Mouse (Mus musculus): ENCODE measurements around the gene Uchl5. TPM values are rescaled to one million over a fixed set of nuclear protein-coding genes. Genes with fewer than 3 reads are reported as not detected.

Gene Uchl5
- polyA plus RNA-seq, 2 experiments, result 19.9 to 63.8 TPM

- H3K4me3 ChIP-seq (replicated peaks; ENCODE audit: low read length), result no peak overlapping the region
- 88% methylated on average over 10 of the region's 10 CpGs for WGBS
- H3K27me3 ChIP-seq (ENCODE audit: control insufficient read depth, insufficient read depth, low read length), result no peaks in the 10 kb centered on the region
- TF ChIP-seq POLR2A (IDR thresholded peaks at IDR 0.05; ENCODE audit: borderline replicate concordance, extremely low read depth, insufficient read depth, insufficient read length), result no peak
- H3K36me3 ChIP-seq (ENCODE audit: control insufficient read depth, insufficient read depth, low read length), result peaks cover 50% of the 10 kb centered on the region
- H3K9ac ChIP-seq (ENCODE audit: low read depth, low read length, severe bottlenecking), result no peak overlapping the region
- no peak overlapping the region for H3K4me2 ChIP-seq (replicated peaks; ENCODE audit: low read depth, low read length, severe bottlenecking)
- no peak for DNase-seq (ENCODE audit: low spot score)
- no peak overlapping the region for H3K27ac ChIP-seq (replicated peaks; ENCODE audit: low read depth, low read length)
- H3K4me1 ChIP-seq (ENCODE audit: control insufficient read depth, insufficient read depth, low read length), result no peaks in the 10 kb centered on the region
- ATAC-seq (ENCODE audit: low FRiP score, low read depth), result no peak
- no peaks in the 10 kb centered on the region for H3K9me3 ChIP-seq (ENCODE audit: control insufficient read depth, low read length)
These were observed 31.2 kb upstream of the Uchl5 start for GRCm38 (mm10) chr1:143745871-143746270.

- no peaks in the 10 kb centered on the region for H3K27me3 ChIP-seq (ENCODE audit: control insufficient read depth, insufficient read depth, low read length)
- no peak for TF ChIP-seq POLR2A (IDR thresholded peaks at IDR 0.05; ENCODE audit: borderline replicate concordance, extremely low read depth, insufficient read depth, insufficient read length)
- ATAC-seq (ENCODE audit: low FRiP score, low read depth), result no peak
- no peak overlapping the region for H3K9ac ChIP-seq (ENCODE audit: low read depth, low read length, severe bottlenecking)
- no peak overlapping the region for H3K4me3 ChIP-seq (replicated peaks; ENCODE audit: low read length)
- H3K36me3 ChIP-seq (ENCODE audit: control insufficient read depth, insufficient read depth, low read length), result peaks cover 63% of the 10 kb centered on the region
- WGBS, result 94% methylated on average over 8 of the region's 8 CpGs
- DNase-seq (ENCODE audit: low spot score), result no peak
- H3K9me3 ChIP-seq (ENCODE audit: control insufficient read depth, low read length), result no peaks in the 10 kb centered on the region
- H3K4me2 ChIP-seq (replicated peaks; ENCODE audit: low read depth, low read length, severe bottlenecking), result no peak overlapping the region
- H3K27ac ChIP-seq (replicated peaks; ENCODE audit: low read depth, low read length), result no peak overlapping the region
- no peaks in the 10 kb centered on the region for H3K4me1 ChIP-seq (ENCODE audit: control insufficient read depth, insufficient read depth, low read length)
These were observed 14.9 kb upstream of the Uchl5 start for GRCm38 (mm10) chr1:143762159-143762558.

- no peaks in the 10 kb centered on the region for H3K4me1 ChIP-seq (ENCODE audit: control insufficient read depth, insufficient read depth, low read length)
- TF ChIP-seq POLR2A (IDR thresholded peaks at IDR 0.05; ENCODE audit: borderline replicate concordance, extremely low read depth, insufficient read depth, insufficient read length), result no peak
- no peaks in the 10 kb centered on the region for H3K9me3 ChIP-seq (ENCODE audit: control insufficient read depth, low read length)
- H3K4me3 ChIP-seq (replicated peaks; ENCODE audit: low read length), result no peak overlapping the region
- H3K36me3 ChIP-seq (ENCODE audit: control insufficient read depth, insufficient read depth, low read length), result peaks cover 42% of the 10 kb centered on the region
- WGBS, result 78% methylated on average over 1 of the region's 1 CpGs
- no peak overlapping the region for H3K4me2 ChIP-seq (replicated peaks; ENCODE audit: low read depth, low read length, severe bottlenecking)
- H3K27ac ChIP-seq (replicated peaks; ENCODE audit: low read depth, low read length), result no peak overlapping the region
- H3K9ac ChIP-seq (ENCODE audit: low read depth, low read length, severe bottlenecking), result no peak overlapping the region
- H3K27me3 ChIP-seq (ENCODE audit: control insufficient read depth, insufficient read depth, low read length), result no peaks in the 10 kb centered on the region
- ATAC-seq (ENCODE audit: low FRiP score, low read depth) (no peak), DNase-seq (ENCODE audit: low spot score) (no peak)
These were observed 12.6 kb upstream of the Uchl5 start for GRCm38 (mm10) chr1:143764443-143764842.

GRCm38 (mm10) chr1:143765801-143766200 is 11.3 kb upstream of the Uchl5 start:
- H3K9ac ChIP-seq (ENCODE audit: low read depth, low read length, severe bottlenecking), result no peak overlapping the region
- ATAC-seq (ENCODE audit: low FRiP score, low read depth), result no peak
- 87% methylated on average over 4 of the region's 4 CpGs for WGBS
- no peak overlapping the region for H3K4me2 ChIP-seq (replicated peaks; ENCODE audit: low read depth, low read length, severe bottlenecking)
- no peak for DNase-seq (ENCODE audit: low spot score)
- TF ChIP-seq POLR2A (IDR thresholded peaks at IDR 0.05; ENCODE audit: borderline replicate concordance, extremely low read depth, insufficient read depth, insufficient read length), result no peak
- H3K27ac ChIP-seq (replicated peaks; ENCODE audit: low read depth, low read length), result no peak overlapping the region
- H3K27me3 ChIP-seq (ENCODE audit: control insufficient read depth, insufficient read depth, low read length), result no peaks in the 10 kb centered on the region
- no peaks in the 10 kb centered on the region for H3K9me3 ChIP-seq (ENCODE audit: control insufficient read depth, low read length)
- H3K4me3 ChIP-seq (replicated peaks; ENCODE audit: low read length), result no peak overlapping the region
- H3K4me1 ChIP-seq (ENCODE audit: control insufficient read depth, insufficient read depth, low read length), result no peaks in the 10 kb centered on the region
- H3K36me3 ChIP-seq (ENCODE audit: control insufficient read depth, insufficient read depth, low read length), result peaks cover 42% of the 10 kb centered on the region

GRCm38 (mm10) chr1:143766238-143766637 is 10.8 kb upstream of the Uchl5 start:
- ATAC-seq (ENCODE audit: low FRiP score, low read depth) (no peak), DNase-seq (ENCODE audit: low spot score) (no peak)
- TF ChIP-seq POLR2A (IDR thresholded peaks at IDR 0.05; ENCODE audit: borderline replicate concordance, extremely low read depth, insufficient read depth, insufficient read length), result no peak
- Histone ChIP-seq H3K4me3 (replicated peaks; ENCODE audit: low read length) (no peak overlapping the region), H3K9me3 (ENCODE audit: control insufficient read depth, low read length) (no peaks in the 10 kb centered on the region), H3K27me3 (ENCODE audit: control insufficient read depth, insufficient read depth, low read length) (no peaks in the 10 kb centered on the region), H3K4me2 (replicated peaks; ENCODE audit: low read depth, low read length, severe bottlenecking) (no peak overlapping the region), H3K4me1 (ENCODE audit: control insufficient read depth, insufficient read depth, low read length) (no peaks in the 10 kb centered on the region), H3K36me3 (ENCODE audit: control insufficient read depth, insufficient read depth, low read length) (peaks cover 38% of the 10 kb centered on the region), H3K27ac (replicated peaks; ENCODE audit: low read depth, low read length) (no peak overlapping the region), H3K9ac (ENCODE audit: low read depth, low read length, severe bottlenecking) (no peak overlapping the region)
- WGBS, result 91% methylated on average over 6 of the region's 6 CpGs
